Mouse (Mus musculus) bone marrow macrophage, adult 2 months (primary cell): ENCODE data around the gene Actr10.

Source experiments
- CTCF ChIP-seq: IDR thresholded peaks from 2 replicates; pipeline ENCODE4 v1.5.1; 2012; ENCODE audit warnings: low read depth, mild to moderate bottlenecking, low read length, moderate library complexity
- POLR2A ChIP-seq: IDR thresholded peaks from 2 replicates; pipeline ENCODE4 v1.6.1; 2012; ENCODE audit warnings: mild to moderate bottlenecking, low read depth, low read length, borderline replicate concordance

GRCm38 (mm10) chr12:70967581-70967980 lies 29.9 kb downstream of the Actr10 start:
- TF ChIP-seq CTCF (no peak), POLR2A (no peak)
